In genomic region chrX:111881251-111881650, GRCm38 (mm10) we compare ENCODE assay signal across 25 mouse cellular contexts. TPM values are rescaled to one million over a fixed set of nuclear protein-coding genes. Genes with fewer than 3 reads are reported as not detected.
DNase-seq lines count a peak whose midpoint lies in the region; ATAC-seq and TF ChIP-seq lines count a peak whose summit lies in the region.
"Had no signal": no experiment of that assay in that cellular context is flagged by ENCODE, and none has a peak within 500 bp of the region (broad histone marks: within the 10 kb centered on the region; RNA-seq: fewer than 3 reads in every experiment).

No protein-coding gene starts in this region.

- no peaks in the 10 kb centered on the region for H3K4me1 ChIP-seq in forebrain, embryonic 14.5 days (ENCODE audit: control insufficient read depth, insufficient read depth, low read length)
- no peaks in the 10 kb centered on the region for H3K4me1 ChIP-seq in forebrain, embryonic 10.5 days
- H3K4me1 ChIP-seq in hindbrain, postnatal 0 days (ENCODE audit: insufficient read depth, low read length), result no peaks in the 10 kb centered on the region
- no peaks in the 10 kb centered on the region for H3K4me1 ChIP-seq in hindbrain, embryonic 12.5 days
- H3K4me1 ChIP-seq in midbrain, postnatal 0 days (ENCODE audit: insufficient read depth, low read length), result no peaks in the 10 kb centered on the region
- no peaks in the 10 kb centered on the region for H3K4me1 ChIP-seq in midbrain, embryonic 11.5 days (ENCODE audit: control insufficient read depth, insufficient read depth, low read length)
- H3K4me1 ChIP-seq: embryonic facial prominence, embryonic 10.5 days; embryonic facial prominence, embryonic 12.5 days; forebrain, embryonic 12.5 days; forebrain, embryonic 15.5 days had no signal

- no peak overlapping the region for H3K9ac ChIP-seq in forebrain, embryonic 14.5 days (ENCODE audit: low read length)
- H3K9ac ChIP-seq in hindbrain, postnatal 0 days (replicated peaks; ENCODE audit: low read length), result no peak overlapping the region
- no peak overlapping the region for H3K9ac ChIP-seq in hindbrain, embryonic 12.5 days
- H3K9ac ChIP-seq in midbrain, postnatal 0 days (replicated peaks; ENCODE audit: low read length, poor library complexity, severe bottlenecking), result no peak overlapping the region
- no peak overlapping the region for H3K9ac ChIP-seq in midbrain, embryonic 11.5 days (ENCODE audit: low read length)
- H3K9ac ChIP-seq: embryonic facial prominence, embryonic 12.5 days; forebrain, embryonic 12.5 days; forebrain, embryonic 15.5 days; forebrain, postnatal 0 days had no signal

- no peak overlapping the region for H3K4me3 ChIP-seq in forebrain, embryonic 14.5 days (ENCODE audit: low read depth, low read length)
- H3K4me3 ChIP-seq in forebrain, embryonic 10.5 days, result no peak overlapping the region
- H3K4me3 ChIP-seq in hindbrain, postnatal 0 days (ENCODE audit: low read length), result no peak overlapping the region
- H3K4me3 ChIP-seq in hindbrain, embryonic 12.5 days, result no peak overlapping the region
- no peak overlapping the region for H3K4me3 ChIP-seq in midbrain, postnatal 0 days (ENCODE audit: low read depth, low read length)
- H3K4me3 ChIP-seq in midbrain, embryonic 11.5 days (ENCODE audit: low read depth, low read length), result no peak overlapping the region
- H3K4me3 ChIP-seq: embryonic facial prominence, embryonic 10.5 days; embryonic facial prominence, embryonic 12.5 days; forebrain, embryonic 12.5 days; forebrain, embryonic 15.5 days had no signal

- peak; percentile 30 for DNase-seq in forebrain, embryonic 14.5 days (ENCODE audit: low spot score)
- no peak for DNase-seq in forebrain, embryonic 10.5 days (ENCODE audit: extremely low spot score, low spot score)
- peak; percentile 18 for DNase-seq in hindbrain, postnatal 0 days (ENCODE audit: low spot score)
- peak; percentile 9 for DNase-seq in midbrain, postnatal 0 days (ENCODE audit: low spot score)
- DNase-seq in midbrain, embryonic 11.5 days (ENCODE audit: low spot score, missing footprints), result no peak
- DNase-seq in heart, adult 8-10 months (ENCODE audit: low spot score), result no peak
- DNase-seq: adrenal gland, adult 2 months; adrenal gland, postnatal 10 days; adrenal gland, postnatal 25 days; B cell, adult 2 months; cerebellum, adult 11-12 months; cerebellum, adult 2 months; cerebellum, adult 9-10 months; cerebellum, postnatal 10 days; cerebellum, postnatal 25 days; forebrain, postnatal 0 days had no signal

- no peak for ATAC-seq in forebrain, embryonic 14.5 days
- no peak for ATAC-seq in hindbrain, postnatal 0 days
- no peak for ATAC-seq in hindbrain, embryonic 12.5 days (ENCODE audit: low FRiP score)
- ATAC-seq in midbrain, postnatal 0 days (ENCODE audit: low FRiP score), result no peak
- no peak for ATAC-seq in midbrain, embryonic 11.5 days (ENCODE audit: low FRiP score)
- ATAC-seq: CD4-positive, CD25-positive, alpha-beta regulatory T cell, adult 4 months; forebrain, embryonic 15.5 days; forebrain, postnatal 0 days had no signal

- H3K9me3 ChIP-seq in forebrain, embryonic 14.5 days (replicated peaks; ENCODE audit: control insufficient read depth, low read length), result no peaks in the 10 kb centered on the region
- no peaks in the 10 kb centered on the region for H3K9me3 ChIP-seq in forebrain, embryonic 10.5 days
- no peaks in the 10 kb centered on the region for H3K9me3 ChIP-seq in hindbrain, postnatal 0 days (ENCODE audit: low read length)
- no peaks in the 10 kb centered on the region for H3K9me3 ChIP-seq in hindbrain, embryonic 12.5 days (replicated peaks)
- no peaks in the 10 kb centered on the region for H3K9me3 ChIP-seq in midbrain, postnatal 0 days (ENCODE audit: low read length)
- no peaks in the 10 kb centered on the region for H3K9me3 ChIP-seq in midbrain, embryonic 11.5 days (ENCODE audit: control insufficient read depth, low read length)
- H3K9me3 ChIP-seq: embryonic facial prominence, embryonic 10.5 days; embryonic facial prominence, embryonic 12.5 days; forebrain, embryonic 12.5 days; forebrain, embryonic 15.5 days; G1E had no signal

- H3K27me3 ChIP-seq in forebrain, embryonic 14.5 days (replicated peaks; ENCODE audit: control insufficient read depth, insufficient read depth, low read length), result no peaks in the 10 kb centered on the region
- H3K27me3 ChIP-seq in forebrain, embryonic 10.5 days (ENCODE audit: poor library complexity, severe bottlenecking), result no peaks in the 10 kb centered on the region
- H3K27me3 ChIP-seq in hindbrain, postnatal 0 days (ENCODE audit: insufficient read depth, low read length), result no peaks in the 10 kb centered on the region
- H3K27me3 ChIP-seq in hindbrain, embryonic 12.5 days, result no peaks in the 10 kb centered on the region
- no peaks in the 10 kb centered on the region for H3K27me3 ChIP-seq in midbrain, postnatal 0 days (ENCODE audit: insufficient read depth, low read length)
- no peaks in the 10 kb centered on the region for H3K27me3 ChIP-seq in midbrain, embryonic 11.5 days (ENCODE audit: control insufficient read depth, insufficient read depth, low read length)
- H3K27me3 ChIP-seq: CH12.LX; embryonic facial prominence, embryonic 12.5 days; forebrain, embryonic 12.5 days; forebrain, embryonic 15.5 days had no signal

- H3K36me3 ChIP-seq in forebrain, embryonic 14.5 days (ENCODE audit: control insufficient read depth, insufficient read depth, low read length), result no peaks in the 10 kb centered on the region
- no peaks in the 10 kb centered on the region for H3K36me3 ChIP-seq in forebrain, embryonic 10.5 days (replicated peaks)
- no peaks in the 10 kb centered on the region for H3K36me3 ChIP-seq in hindbrain, postnatal 0 days (ENCODE audit: insufficient read depth, low read length)
- no peaks in the 10 kb centered on the region for H3K36me3 ChIP-seq in hindbrain, embryonic 12.5 days
- no peaks in the 10 kb centered on the region for H3K36me3 ChIP-seq in midbrain, postnatal 0 days (ENCODE audit: insufficient read depth, low read length)
- H3K36me3 ChIP-seq in midbrain, embryonic 11.5 days (ENCODE audit: control insufficient read depth, insufficient read depth, low read length), result no peaks in the 10 kb centered on the region
- H3K36me3 ChIP-seq: embryonic facial prominence, embryonic 10.5 days; embryonic facial prominence, embryonic 12.5 days; forebrain, embryonic 12.5 days; forebrain, embryonic 15.5 days; G1E had no signal

- no peak overlapping the region for H3K27ac ChIP-seq in forebrain, embryonic 14.5 days (ENCODE audit: low read depth, low read length)
- no peak overlapping the region for H3K27ac ChIP-seq in forebrain, embryonic 10.5 days
- H3K27ac ChIP-seq in hindbrain, postnatal 0 days, result no peak overlapping the region
- H3K27ac ChIP-seq in hindbrain, embryonic 12.5 days, result no peak overlapping the region
- no peak overlapping the region for H3K27ac ChIP-seq in midbrain, postnatal 0 days (ENCODE audit: low read depth, low read length)
- no peak overlapping the region for H3K27ac ChIP-seq in midbrain, embryonic 11.5 days (ENCODE audit: low read depth, low read length)
- H3K27ac ChIP-seq: embryonic facial prominence, embryonic 10.5 days; embryonic facial prominence, embryonic 12.5 days; forebrain, embryonic 12.5 days; forebrain, embryonic 15.5 days had no signal

- whole genome bisulfite sequencing in forebrain, embryonic 14.5 days, result 72% methylated on average over 5 of the region's 5 CpGs
- WGBS in forebrain, embryonic 10.5 days, result 84% methylated on average over 5 of the region's 5 CpGs
- 69% methylated on average over 5 of the region's 5 CpGs for WGBS in hindbrain, postnatal 0 days
- 65% methylated on average over 5 of the region's 5 CpGs for WGBS in hindbrain, embryonic 12.5 days
- 60% methylated on average over 5 of the region's 5 CpGs for WGBS in midbrain, postnatal 0 days
- 78% methylated on average over 5 of the region's 5 CpGs for WGBS in midbrain, embryonic 11.5 days

- no peak for TF ChIP-seq CTCF in hindbrain, postnatal 0 days (IDR thresholded peaks at IDR 0.05; ENCODE audit: low read depth)
- TF ChIP-seq CTCF in midbrain, postnatal 0 days (IDR thresholded peaks at IDR 0.05), result no peak

- H3K4me2 ChIP-seq in forebrain, embryonic 14.5 days (ENCODE audit: low read length), result no peak overlapping the region
- H3K4me2 ChIP-seq in hindbrain, postnatal 0 days (ENCODE audit: low read depth, low read length), result no peak overlapping the region
- no peak overlapping the region for H3K4me2 ChIP-seq in hindbrain, embryonic 12.5 days (replicated peaks)
- H3K4me2 ChIP-seq in midbrain, postnatal 0 days (ENCODE audit: low read depth, low read length, poor library complexity, severe bottlenecking), result no peak overlapping the region
- H3K4me2 ChIP-seq in midbrain, embryonic 11.5 days, result no peak overlapping the region
- H3K4me2 ChIP-seq: embryonic facial prominence, embryonic 12.5 days; forebrain, embryonic 12.5 days; forebrain, embryonic 15.5 days had no signal

RNA-seq across cellular contexts. Expression of gene Gm45194, which starts 9.9 kb away (rescaled TPM):
- polyA plus RNA-seq in forebrain, embryonic 14.5 days (2014; fragmentation: Nextera tagmentation; extraction: Ambion mirVana), result 0.57 and 0.93 TPM in 2 replicates
- 0.63 and 1.0 TPM in 2 replicates for polyA plus RNA-seq in forebrain, embryonic 10.5 days (2016; fragmentation: Nextera tagmentation; extraction: Ambion mirVana)
- 0.47 and 0.84 TPM in 2 replicates for total RNA-seq in hindbrain, postnatal 0 days (2014; rRNA removed)
- 0.39 and 0.49 TPM in 2 replicates for polyA plus RNA-seq in hindbrain, postnatal 0 days (2015; fragmentation: Nextera tagmentation; extraction: Ambion mirVana)
- polyA plus RNA-seq in hindbrain, embryonic 12.5 days (2016; fragmentation: Nextera tagmentation; extraction: Ambion mirVana), result 0.66 and 1.9 TPM in 2 replicates
- total RNA-seq in midbrain, postnatal 0 days (2014; rRNA removed), result 0.66 and 1.1 TPM in 2 replicates
- polyA plus RNA-seq in midbrain, postnatal 0 days (2015; fragmentation: Nextera tagmentation; extraction: Ambion mirVana), result 0.18 and 0.62 TPM in 2 replicates
- polyA plus RNA-seq in midbrain, embryonic 11.5 days (2014; fragmentation: Nextera tagmentation; extraction: Ambion mirVana), result 0.57 and 0.85 TPM in 2 replicates
- total RNA-seq in heart, adult 8-10 months (2022), result not detected
- total RNA-seq: CH12.LX, G1E had no signal
- polyA plus RNA-seq: adrenal gland, adult 2 months; CD4-positive, CD25-positive, alpha-beta regulatory T cell, adult 4 months; cortical plate, adult 2 months; G1E had no signal

Comparison
In these comparisons a context has a peak if more than half of its experiments do, and no peak if none do; other contexts are left out.
1. DNase-seq: peak in forebrain, embryonic 14.5 days (single experiment), hindbrain, postnatal 0 days (single experiment) and midbrain, postnatal 0 days (single experiment); none in forebrain, embryonic 10.5 days (single experiment), midbrain, embryonic 11.5 days (single experiment) and heart, adult 8-10 months (single experiment).